Mouse (Mus musculus) left cerebral cortex, postnatal 10 days (tissue): ENCODE data around the gene Rab3b. TPM values are rescaled to one million over a fixed set of nuclear protein-coding genes. Genes with fewer than 3 reads are reported as not detected.

Experiments used
- DNase-seq, 2 experiments: peaks; one replicate each; pipeline ENCODE4 v3.0.0; 2021 to 2022; ENCODE audit warnings: low spot score in 2 of 2, mixed read lengths in 1 of 2; ENCODE audit errors: extremely low spot score in 1 of 2
- intact Hi-C: fragments of 180-260 bp; cut with DNase I; formaldehyde crosslinking; loops from one replicate; pipeline ENCODE4 v1.15.1; 2025
- total RNA-seq, 2 experiments: library from RNA; stranded (reverse); gene quantifications; 2 replicates each; pipeline ENCODE4 v1.2.3; 2021

Gene Rab3b
- total RNA-seq, 2 experiments from 2014 or later, result 152 to 156 TPM

DNA sequence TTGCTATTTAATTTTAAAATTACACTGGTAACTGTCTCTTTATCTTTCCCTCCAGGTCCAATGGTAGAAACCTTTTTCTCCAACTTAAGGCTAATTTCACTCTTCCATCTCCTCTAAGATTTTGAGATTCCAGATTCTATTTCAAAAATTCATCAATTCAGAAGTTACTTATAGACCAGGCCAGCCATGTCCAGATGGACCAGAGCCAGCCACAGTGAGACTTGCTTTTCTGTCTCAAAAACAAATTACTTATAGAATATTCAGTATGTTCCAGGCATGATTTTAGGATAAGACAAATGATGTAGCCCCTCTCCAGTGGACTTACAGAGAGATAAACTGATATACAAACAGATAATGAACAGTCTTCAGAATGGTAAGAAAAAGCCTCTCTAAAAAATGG lies 112.9 kb downstream of the Rab3b start:
- no peak for DNase-seq
- intact Hi-C loops, result no loop called here

Other genes starting within 250 kb of the Rab3b start
- 1 to 10 TPM in 1 of 2 experiments, under 1 TPM in 1; 0.66 to 1.1 TPM for gene 3110021N24Rik, start 159.4 kb upstream of the Rab3b start, total RNA-seq
- 10 to 100 TPM; 50.4 to 50.8 TPM for gene Zfyve9, start 98.3 kb upstream of the Rab3b start, total RNA-seq
- 100 to 1,000 TPM; 101 to 105 TPM for gene Btf3l4, start 45.4 kb upstream of the Rab3b start, total RNA-seq
- gene Txndc12, start 44.5 kb upstream of the Rab3b start, total RNA-seq, result 10 to 100 TPM; 43.8 to 47.8 TPM
- gene Kti12, start 31.3 kb upstream of the Rab3b start, total RNA-seq, result 10 to 100 TPM; 17.3 to 17.5 TPM
- under 1 TPM; 0.28 to 0.56 TPM for gene A730015C16Rik, start 30.4 kb upstream of the Rab3b start, total RNA-seq
- 100 to 1,000 TPM; 155 to 157 TPM for gene Nrd1, start 121.6 kb downstream of the Rab3b start, total RNA-seq